Mouse (Mus musculus): Measurements from ENCODE around the gene Sh3bp4.

DNA sequence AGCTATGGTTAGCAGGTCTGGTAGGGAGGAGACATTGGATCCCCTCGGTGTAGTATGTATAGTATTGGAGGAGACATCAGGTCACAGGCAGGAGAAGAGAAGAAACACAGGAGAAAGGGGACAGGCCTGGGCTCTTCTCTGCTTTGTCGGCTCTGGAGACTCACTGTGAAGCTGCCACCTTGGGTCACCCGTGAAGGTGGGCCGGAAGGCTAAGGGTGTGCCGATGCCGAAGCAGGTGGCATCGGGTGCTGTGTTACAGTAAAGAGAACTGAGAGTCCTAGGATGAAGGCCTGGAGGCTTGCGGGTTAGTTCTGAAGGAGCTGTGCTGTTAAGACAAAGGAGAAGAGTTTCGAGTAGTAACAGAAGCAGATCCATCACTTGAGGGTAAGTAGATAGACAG lies 6.6 kb downstream of the Sh3bp4 start:
- no peak for TF ChIP-seq POLR2A (IDR thresholded peaks at IDR 0.05; ENCODE audit: borderline replicate concordance, insufficient read depth, low read length)
- TF ChIP-seq CTCF (IDR thresholded peaks at IDR 0.05; ENCODE audit: borderline replicate concordance, insufficient read depth, low read depth, low read length): no peak
